Mouse (Mus musculus): ENCODE results near the gene Ctnnal1. TPM values are rescaled to one million over a fixed set of nuclear protein-coding genes. Genes with fewer than 3 reads are reported as not detected.

Gene Ctnnal1
- polyA plus RNA-seq, 1 experiment from 2014 or later = 8.6 TPM

DNA sequence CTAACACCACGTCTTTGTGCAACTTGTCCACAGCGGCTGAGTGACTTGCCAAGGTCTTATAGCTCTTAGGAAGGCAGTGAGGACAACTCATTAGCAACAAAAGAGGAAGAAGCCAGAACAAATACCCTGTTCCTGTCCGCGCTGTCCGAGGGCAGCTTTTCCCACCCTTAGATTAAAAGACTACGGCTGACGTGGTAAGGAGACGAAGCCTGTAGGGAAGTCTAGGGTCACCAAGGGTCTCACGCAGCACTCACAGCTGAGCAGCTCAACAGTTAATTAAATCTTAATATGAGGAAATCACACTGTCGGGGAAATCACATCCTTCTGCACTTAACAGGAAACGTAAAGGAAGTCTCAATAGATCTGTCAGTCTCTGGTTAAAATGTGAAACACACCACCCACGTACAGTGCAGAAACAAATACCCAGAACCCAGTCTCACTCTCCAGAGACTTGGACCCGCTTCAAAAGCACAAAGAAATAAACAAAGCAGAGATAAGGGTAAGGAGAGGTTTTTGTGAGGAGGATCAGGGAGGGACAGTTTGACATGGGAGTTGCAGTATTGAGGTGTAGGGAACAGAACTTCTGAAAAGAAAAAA lies 33.9 kb downstream of the Ctnnal1 start:
- 47% methylated on average over 13 of the region's 13 CpGs for WGBS (ENCODE audit: insufficient replicate concordance)
- Histone ChIP-seq H3K27me3 (ENCODE audit: control insufficient read depth, insufficient read depth, low read depth, low read length) (no peaks in the 10 kb centered on the region), H3K27ac (ENCODE audit: low read length) (no peak overlapping the region), H3K36me3 (ENCODE audit: control insufficient read depth, insufficient read depth) (no peaks in the 10 kb centered on the region), H3K4me3 (ENCODE audit: low read depth, low read length) (no peak overlapping the region), H3K9ac (ENCODE audit: low read depth, low read length) (no peak overlapping the region), H3K9me3 (replicated peaks; ENCODE audit: control insufficient read depth, low read length) (no peaks in the 10 kb centered on the region), H3K4me2 (ENCODE audit: low read depth, low read length) (no peak overlapping the region), H3K4me1 (ENCODE audit: control insufficient read depth, low read depth, low read length) (no peaks in the 10 kb centered on the region)
- ATAC-seq (ENCODE audit: low read depth) = peak; percentile 62

GRCm38 (mm10) chr4:56829511-56829921 lies 35.5 kb downstream of the Ctnnal1 start:
- no peaks in the 10 kb centered on the region for H3K9me3 ChIP-seq (replicated peaks; ENCODE audit: control insufficient read depth, low read length)
- H3K4me3 ChIP-seq (ENCODE audit: low read depth, low read length) = no peak overlapping the region
- H3K4me2 ChIP-seq (ENCODE audit: low read depth, low read length) = no peak overlapping the region
- H3K27ac ChIP-seq (ENCODE audit: low read length) = no peak overlapping the region
- WGBS (ENCODE audit: insufficient replicate concordance) = 72% methylated on average over 7 of the region's 7 CpGs
- ATAC-seq (ENCODE audit: low read depth) = no peak
- no peaks in the 10 kb centered on the region for H3K4me1 ChIP-seq (ENCODE audit: control insufficient read depth, low read depth, low read length)
- H3K36me3 ChIP-seq (ENCODE audit: control insufficient read depth, insufficient read depth) = no peaks in the 10 kb centered on the region
- no peak overlapping the region for H3K9ac ChIP-seq (ENCODE audit: low read depth, low read length)
- no peaks in the 10 kb centered on the region for H3K27me3 ChIP-seq (ENCODE audit: control insufficient read depth, insufficient read depth, low read depth, low read length)

- Histone ChIP-seq H3K4me1 (ENCODE audit: control insufficient read depth, low read depth, low read length) (no peaks in the 10 kb centered on the region), H3K4me3 (ENCODE audit: low read depth, low read length) (no peak overlapping the region), H3K27ac (ENCODE audit: low read length) (no peak overlapping the region), H3K27me3 (ENCODE audit: control insufficient read depth, insufficient read depth, low read depth, low read length) (no peaks in the 10 kb centered on the region), H3K9ac (ENCODE audit: low read depth, low read length) (no peak overlapping the region), H3K9me3 (replicated peaks; ENCODE audit: control insufficient read depth, low read length) (no peaks in the 10 kb centered on the region), H3K4me2 (ENCODE audit: low read depth, low read length) (no peak overlapping the region), H3K36me3 (ENCODE audit: control insufficient read depth, insufficient read depth) (no peaks in the 10 kb centered on the region)
- no peak for ATAC-seq (ENCODE audit: low read depth)
- 81% methylated on average over 3 of the region's 3 CpGs for WGBS (ENCODE audit: insufficient replicate concordance)
Observed at GRCm38 (mm10) chr4:56828932-56829331, 36.1 kb downstream of the Ctnnal1 start.

DNA sequence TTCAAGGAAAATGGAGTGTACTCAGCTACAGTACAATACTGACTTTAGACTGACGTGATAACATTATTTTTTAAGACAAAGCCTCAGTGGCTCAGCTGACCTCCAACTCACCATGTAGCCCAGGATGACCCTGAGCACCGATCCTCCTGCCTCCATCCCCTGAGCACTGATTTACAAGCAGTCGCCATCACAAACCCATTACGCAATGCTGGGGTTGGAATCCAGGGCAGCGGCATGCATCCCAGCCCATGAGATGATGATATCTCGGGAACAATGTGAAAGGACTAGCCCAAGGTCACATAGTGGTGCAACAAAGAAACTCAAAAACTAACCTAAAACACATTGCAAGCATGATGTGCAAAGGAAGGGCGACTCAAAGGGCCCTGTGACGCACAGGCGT lies 40.8 kb downstream of the Ctnnal1 start:
- Histone ChIP-seq H3K36me3 (ENCODE audit: control insufficient read depth, insufficient read depth) (no peaks in the 10 kb centered on the region), H3K4me3 (ENCODE audit: low read depth, low read length) (no peak overlapping the region), H3K9ac (ENCODE audit: low read depth, low read length) (no peak overlapping the region), H3K27me3 (ENCODE audit: control insufficient read depth, insufficient read depth, low read depth, low read length) (no peaks in the 10 kb centered on the region), H3K4me1 (ENCODE audit: control insufficient read depth, low read depth, low read length) (no peaks in the 10 kb centered on the region), H3K9me3 (replicated peaks; ENCODE audit: control insufficient read depth, low read length) (no peaks in the 10 kb centered on the region), H3K4me2 (ENCODE audit: low read depth, low read length) (no peak overlapping the region), H3K27ac (ENCODE audit: low read length) (no peak overlapping the region)
- no peak for ATAC-seq (ENCODE audit: low read depth)
- 76% methylated on average over 9 of the region's 9 CpGs for WGBS (ENCODE audit: insufficient replicate concordance)

GRCm38 (mm10) chr4:56820017-56820550 lies 44.9 kb downstream of the Ctnnal1 start:
- H3K4me3 ChIP-seq (ENCODE audit: low read depth, low read length) = no peak overlapping the region
- H3K4me1 ChIP-seq (ENCODE audit: control insufficient read depth, low read depth, low read length) = no peaks in the 10 kb centered on the region
- H3K27me3 ChIP-seq (ENCODE audit: control insufficient read depth, insufficient read depth, low read depth, low read length) = no peaks in the 10 kb centered on the region
- no peaks in the 10 kb centered on the region for H3K36me3 ChIP-seq (ENCODE audit: control insufficient read depth, insufficient read depth)
- H3K27ac ChIP-seq (ENCODE audit: low read length) = no peak overlapping the region
- no peak overlapping the region for H3K9ac ChIP-seq (ENCODE audit: low read depth, low read length)
- no peaks in the 10 kb centered on the region for H3K9me3 ChIP-seq (replicated peaks; ENCODE audit: control insufficient read depth, low read length)
- H3K4me2 ChIP-seq (ENCODE audit: low read depth, low read length) = no peak overlapping the region
- no peak for ATAC-seq (ENCODE audit: low read depth)

- Histone ChIP-seq H3K36me3 (ENCODE audit: control insufficient read depth, insufficient read depth) (no peaks in the 10 kb centered on the region; the same call in 1 of the 2 replicates), H3K27ac (ENCODE audit: low read length) (no peak overlapping the region), H3K27me3 (ENCODE audit: control insufficient read depth, insufficient read depth, low read depth, low read length) (no peaks in the 10 kb centered on the region), H3K4me2 (ENCODE audit: low read depth, low read length) (no peak overlapping the region), H3K4me3 (ENCODE audit: low read depth, low read length) (no peak overlapping the region), H3K4me1 (ENCODE audit: control insufficient read depth, low read depth, low read length) (no peaks in the 10 kb centered on the region), H3K9me3 (replicated peaks; ENCODE audit: control insufficient read depth, low read length) (no peaks in the 10 kb centered on the region), H3K9ac (ENCODE audit: low read depth, low read length) (no peak overlapping the region)
- ATAC-seq (ENCODE audit: low read depth) = no peak
- 83% methylated on average over 8 of the region's 8 CpGs for WGBS (ENCODE audit: insufficient replicate concordance)
Observed at GRCm38 (mm10) chr4:56815131-56815530, 49.9 kb downstream of the Ctnnal1 start.

GRCm38 (mm10) chr4:56812096-56812495 lies 52.9 kb downstream of the Ctnnal1 start:
- ATAC-seq (ENCODE audit: low read depth) = no peak
- Histone ChIP-seq H3K9ac (ENCODE audit: low read depth, low read length) (no peak overlapping the region), H3K36me3 (ENCODE audit: control insufficient read depth, insufficient read depth) (no peaks in the 10 kb centered on the region; the same call in 1 of the 2 replicates), H3K4me2 (ENCODE audit: low read depth, low read length) (no peak overlapping the region), H3K27me3 (ENCODE audit: control insufficient read depth, insufficient read depth, low read depth, low read length) (no peaks in the 10 kb centered on the region), H3K27ac (ENCODE audit: low read length) (no peak overlapping the region), H3K4me1 (ENCODE audit: control insufficient read depth, low read depth, low read length) (no peaks in the 10 kb centered on the region), H3K4me3 (ENCODE audit: low read depth, low read length) (no peak overlapping the region), H3K9me3 (replicated peaks; ENCODE audit: control insufficient read depth, low read length) (no peaks in the 10 kb centered on the region)
- WGBS (ENCODE audit: insufficient replicate concordance) = 71% methylated on average over 4 of the region's 4 CpGs

DNA sequence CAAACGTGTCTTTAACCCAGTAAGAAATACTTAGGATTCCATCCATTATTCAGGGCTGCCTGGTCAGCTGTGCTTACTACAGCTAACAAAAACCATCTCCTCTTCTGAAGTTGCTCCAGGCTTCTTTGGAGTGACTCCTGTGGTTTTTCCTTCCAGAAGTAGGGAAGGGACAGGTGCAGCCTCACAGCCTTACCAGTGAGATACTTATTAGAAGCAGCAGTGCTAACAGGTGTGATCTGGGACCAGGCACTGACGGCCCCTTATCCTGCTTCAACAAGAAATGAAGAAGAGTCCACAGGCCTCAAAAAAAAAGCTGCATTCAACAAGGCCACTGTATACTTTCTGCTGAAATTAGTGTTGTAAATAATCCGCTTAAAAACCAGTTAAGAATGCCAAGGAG lies 53.3 kb downstream of the Ctnnal1 start:
- H3K4me2 ChIP-seq (ENCODE audit: low read depth, low read length) = no peak overlapping the region
- 56% methylated on average over 3 of the region's 3 CpGs for WGBS (ENCODE audit: insufficient replicate concordance)
- H3K36me3 ChIP-seq (ENCODE audit: control insufficient read depth, insufficient read depth) = no peaks in the 10 kb centered on the region; the same call in 1 of the 2 replicates
- no peak overlapping the region for H3K9ac ChIP-seq (ENCODE audit: low read depth, low read length)
- H3K4me1 ChIP-seq (ENCODE audit: control insufficient read depth, low read depth, low read length) = no peaks in the 10 kb centered on the region
- H3K27ac ChIP-seq (ENCODE audit: low read length) = no peak overlapping the region
- ATAC-seq (ENCODE audit: low read depth) = no peak
- no peaks in the 10 kb centered on the region for H3K27me3 ChIP-seq (ENCODE audit: control insufficient read depth, insufficient read depth, low read depth, low read length)
- no peaks in the 10 kb centered on the region for H3K9me3 ChIP-seq (replicated peaks; ENCODE audit: control insufficient read depth, low read length)
- no peak overlapping the region for H3K4me3 ChIP-seq (ENCODE audit: low read depth, low read length)

DNA sequence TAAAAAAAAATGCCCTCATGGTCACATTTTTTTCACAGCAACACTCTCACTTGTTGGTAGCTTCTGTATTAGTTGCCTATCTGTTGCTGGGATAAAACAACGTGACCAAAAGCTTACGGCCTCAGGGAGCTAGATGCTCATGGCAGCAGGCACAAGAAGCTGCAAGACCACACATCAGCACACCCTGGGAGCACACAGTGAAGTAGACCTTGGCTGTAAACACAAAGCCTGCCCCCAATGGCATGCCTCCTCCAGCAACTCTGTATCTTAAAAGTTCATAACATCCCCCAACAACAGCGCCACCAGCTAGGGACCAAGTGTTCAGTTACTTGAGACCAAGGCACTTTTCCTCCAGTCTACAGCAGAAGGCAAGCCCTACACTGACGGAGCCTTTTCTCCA lies 55.9 kb downstream of the Ctnnal1 start:
- Histone ChIP-seq H3K4me1 (ENCODE audit: control insufficient read depth, low read depth, low read length) (no peaks in the 10 kb centered on the region), H3K4me2 (ENCODE audit: low read depth, low read length) (no peak overlapping the region), H3K36me3 (ENCODE audit: control insufficient read depth, insufficient read depth) (no peaks in the 10 kb centered on the region; the same call in 1 of the 2 replicates), H3K27ac (ENCODE audit: low read length) (no peak overlapping the region), H3K9me3 (replicated peaks; ENCODE audit: control insufficient read depth, low read length) (no peaks in the 10 kb centered on the region), H3K27me3 (ENCODE audit: control insufficient read depth, insufficient read depth, low read depth, low read length) (no peaks in the 10 kb centered on the region), H3K4me3 (ENCODE audit: low read depth, low read length) (no peak overlapping the region), H3K9ac (ENCODE audit: low read depth, low read length) (no peak overlapping the region)
- WGBS (ENCODE audit: insufficient replicate concordance) = 66% methylated on average over 4 of the region's 4 CpGs
- ATAC-seq (ENCODE audit: low read depth) = no peak

Measured in liver, embryonic 16.5 days (tissue).